Mouse (Mus musculus) right cerebral cortex, adult 18-20 months (tissue): ENCODE data around the gene F13a1.

ENCODE experiments used
- DNase-seq: peaks from one replicate; pipeline ENCODE4 v3.0.0; 2022; ENCODE audit warnings: mixed read lengths

Gene F13a1

GRCm38 (mm10) chr13:37050126-37050525, at the start of gene F13a1:
Gene F13a1, minus strand, starts transcription at chr13:37050244.
- DNase-seq: no peak

- no peak for DNase-seq
These were observed 41.6 kb upstream of the F13a1 start for GRCm38 (mm10) chr13:37091620-37092019.

GRCm38 (mm10) chr13:37089104-37089503, 39.1 kb upstream of the F13a1 start:
- no peak for DNase-seq

GRCm38 (mm10) chr13:37081506-37082241, 31.6 kb upstream of the F13a1 start:
- peak; percentile 4 for DNase-seq

- DNase-seq: no peak
These were observed 21.3 kb upstream of the F13a1 start for GRCm38 (mm10) chr13:37071390-37071789.

- no peak for DNase-seq
These were observed 20.8 kb upstream of the F13a1 start for GRCm38 (mm10) chr13:37070824-37071223.

GRCm38 (mm10) chr13:37060810-37061209, 10.8 kb upstream of the F13a1 start:
- no peak for DNase-seq

GRCm38 (mm10) chr13:37056662-37057061, 6.6 kb upstream of the F13a1 start:
- DNase-seq: no peak

GRCm38 (mm10) chr13:37049631-37050030, 413 bp downstream of the F13a1 start:
- DNase-seq: no peak

- no peak for DNase-seq
These were observed 1.0 kb downstream of the F13a1 start for GRCm38 (mm10) chr13:37049018-37049417.

GRCm38 (mm10) chr13:37045005-37045404, 5.0 kb downstream of the F13a1 start:
- DNase-seq: no peak

- peak; percentile 21 for DNase-seq
These were observed 15.3 kb downstream of the F13a1 start for GRCm38 (mm10) chr13:37034745-37035144.

GRCm38 (mm10) chr13:37025996-37026579, 24.0 kb downstream of the F13a1 start:
- DNase-seq: no peak

- no peak for DNase-seq
These were observed 28.5 kb downstream of the F13a1 start for GRCm38 (mm10) chr13:37021575-37021974.

GRCm38 (mm10) chr13:37010771-37011170, 39.3 kb downstream of the F13a1 start:
- DNase-seq: peak; percentile 14

- DNase-seq: no peak
These were observed 43.8 kb downstream of the F13a1 start for GRCm38 (mm10) chr13:37006224-37006623.

- DNase-seq: no peak
These were observed 50.8 kb downstream of the F13a1 start for GRCm38 (mm10) chr13:36999210-36999705.

- no peak for DNase-seq
These were observed 56.5 kb downstream of the F13a1 start for GRCm38 (mm10) chr13:36993593-36993992.

- no peak for DNase-seq
These were observed 61.7 kb downstream of the F13a1 start for GRCm38 (mm10) chr13:36988392-36988791.

GRCm38 (mm10) chr13:36973016-36973415, 77.0 kb downstream of the F13a1 start:
- DNase-seq: no peak

GRCm38 (mm10) chr13:36972226-36972625, 77.8 kb downstream of the F13a1 start:
- DNase-seq: no peak

GRCm38 (mm10) chr13:36962926-36963325, 87.1 kb downstream of the F13a1 start:
- no peak for DNase-seq

- no peak for DNase-seq
These were observed 91.0 kb downstream of the F13a1 start for GRCm38 (mm10) chr13:36958996-36959395.

- no peak for DNase-seq
These were observed 95.1 kb downstream of the F13a1 start for GRCm38 (mm10) chr13:36954937-36955336.
